Mouse (Mus musculus) heart, adult 8-10 months (tissue): Measurements from ENCODE around the gene Ppp1r1a. TPM values are rescaled to one million over a fixed set of nuclear protein-coding genes. Genes with fewer than 3 reads are reported as not detected.
A peak's percentile ranks its signal among the peaks of the same experiment; 100 is the strongest.

Experiments
- DNase-seq: peaks from one replicate; pipeline ENCODE4 v3.0.0; 2022; ENCODE audit warnings: low spot score
- total RNA-seq, 4 experiments: library from RNA; stranded (reverse); gene quantifications; 2 replicates each; pipeline ENCODE4 v1.2.4; 2022

Gene Ppp1r1a
- total RNA-seq, 4 experiments from 2014 or later, result 8.7 to 15.2 (median 12.4) TPM

- DNase-seq, result peak; percentile 69
Measured at GRCm38 (mm10) chr15:103514119-103514518, 23.7 kb downstream of the Ppp1r1a start.

GRCm38 (mm10) chr15:103513621-103514031, 24.2 kb downstream of the Ppp1r1a start:
- DNase-seq, result no peak

- no peak for DNase-seq
Measured at GRCm38 (mm10) chr15:103511652-103512051, 26.2 kb downstream of the Ppp1r1a start.

GRCm38 (mm10) chr15:103509317-103509716, 28.5 kb downstream of the Ppp1r1a start:
- no peak for DNase-seq

GRCm38 (mm10) chr15:103503660-103504059, 34.1 kb downstream of the Ppp1r1a start:
- no peak for DNase-seq

GRCm38 (mm10) chr15:103503251-103503600, 34.6 kb downstream of the Ppp1r1a start:
- no peak for DNase-seq

GRCm38 (mm10) chr15:103502435-103503250, 35.2 kb downstream of the Ppp1r1a start, which contains the start of gene Pde1b:
Gene Pde1b, plus strand, starts transcription at chr15:103503034.
- DNase-seq, result no peak

GRCm38 (mm10) chr15:103501186-103501585, 36.6 kb downstream of the Ppp1r1a start:
- no peak for DNase-seq

GRCm38 (mm10) chr15:103500723-103501122, 37.1 kb downstream of the Ppp1r1a start:
- no peak for DNase-seq

GRCm38 (mm10) chr15:103498157-103498556, 39.6 kb downstream of the Ppp1r1a start:
- no peak for DNase-seq

GRCm38 (mm10) chr15:103496204-103497140, 41.3 kb downstream of the Ppp1r1a start:
- no peak for DNase-seq

GRCm38 (mm10) chr15:103488336-103488735, 49.5 kb downstream of the Ppp1r1a start:
- DNase-seq, result no peak

GRCm38 (mm10) chr15:103486658-103487057, 51.1 kb downstream of the Ppp1r1a start:
- no peak for DNase-seq

- DNase-seq, result no peak
Measured at GRCm38 (mm10) chr15:103485106-103485505, 52.7 kb downstream of the Ppp1r1a start.

- no peak for DNase-seq
Measured at GRCm38 (mm10) chr15:103484490-103484889, 53.3 kb downstream of the Ppp1r1a start.

- DNase-seq, result no peak
Measured at GRCm38 (mm10) chr15:103482488-103482887, 55.3 kb downstream of the Ppp1r1a start.

Other genes starting within 250 kb of the Ppp1r1a start
- not detected for gene Gpr84, start 227.4 kb downstream of the Ppp1r1a start, total RNA-seq
- gene Zfp385a, start 197.9 kb downstream of the Ppp1r1a start, total RNA-seq, result 1 to 10 TPM; 6.7 to 9.5 (median 8.8) TPM
- gene Itga5, start 171.2 kb downstream of the Ppp1r1a start, total RNA-seq, result 10 to 100 TPM; 27.8 to 40.2 (median 33.7) TPM
- under 1 TPM in 2 of 4 experiments, not detected in 2; 0.37 to 0.54 TPM for gene Gtsf1, start 107.5 kb downstream of the Ppp1r1a start, total RNA-seq
- not detected for gene Gtsf2, start 89.5 kb downstream of the Ppp1r1a start, total RNA-seq
- 1 to 10 TPM; 2.6 to 5.4 (median 3.1) TPM for gene Nckap1l, start 84.2 kb downstream of the Ppp1r1a start, total RNA-seq
- gene Pde1b, start 35.0 kb downstream of the Ppp1r1a start, total RNA-seq, result 1 to 10 TPM in 3 of 4 experiments, under 1 TPM in 1; 0.79 to 2.5 (median 1.2) TPM
- gene Glycam1, start 27.1 kb upstream of the Ppp1r1a start, total RNA-seq, result not detected
- under 1 TPM in 1 of 4 experiments, not detected in 3; 0.49 TPM for gene Mucl1, start 217.5 kb upstream of the Ppp1r1a start, total RNA-seq